Mouse (Mus musculus) E14TG2a.4 (cell line): Measurements from ENCODE around the gene Gprc5d.

Source experiments
- CTCF ChIP-seq: conservative IDR thresholded peaks from 2 replicates; pipeline ENCODE4 v1.5.1; 2014; ENCODE audit warnings: low read length
- NANOG ChIP-seq: IDR thresholded peaks from 2 replicates; pipeline ENCODE4 v1.6.1; 2014; ENCODE audit warnings: borderline replicate concordance, low read length, mixed read lengths
- POU5F1 ChIP-seq: IDR thresholded peaks from 2 replicates; pipeline ENCODE4 v1.6.1; 2014; ENCODE audit warnings: low read length, borderline replicate concordance

DNA sequence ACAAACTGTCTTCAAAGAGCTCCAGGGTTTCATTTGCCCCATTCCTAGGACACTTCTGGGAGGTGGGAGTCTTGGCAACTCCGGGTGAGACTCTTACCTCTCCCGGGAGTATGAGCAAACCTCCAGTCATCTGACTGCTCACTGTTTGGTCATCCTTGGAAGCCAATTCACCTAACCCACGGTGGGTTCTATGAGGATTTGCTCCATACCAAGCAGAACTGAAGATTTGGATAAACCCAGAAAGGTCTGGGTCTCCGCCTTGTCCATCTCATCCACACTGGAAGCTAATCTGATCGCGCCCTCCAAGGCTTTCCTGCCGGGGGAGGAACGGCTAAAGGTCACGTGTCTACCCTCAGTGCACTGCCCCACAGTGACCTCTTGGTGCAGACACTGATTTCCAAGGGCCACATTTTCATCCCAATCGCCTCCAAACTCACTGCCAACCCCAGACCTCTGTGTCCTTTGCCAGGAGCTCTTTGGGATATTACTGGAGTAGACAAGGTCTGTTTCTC, 34.0 kb downstream of the Gprc5d start:
- TF ChIP-seq CTCF (no peak), POU5F1 (no peak), NANOG (no peak)
